Mouse (Mus musculus): ENCODE measurements at regions not wholly inside any gene's neighbourhood (a gene's known extent, or its start where the extent isn't known, plus 50 kb on each side); places are given as distances from the start of the nearest gene placed in this dataset.

- CTCF ChIA-PET, result no interaction called here
- POLR2A ChIA-PET, result no interaction called here
These were observed 408.0 kb downstream of the H2al1j start for GRCm38 (mm10) chrX:11735516-11736170.

- POLR2A ChIA-PET, result no interaction called here
- CTCF ChIA-PET, result no interaction called here
These were observed 408.9 kb downstream of the H2al1j start for GRCm38 (mm10) chrX:11736481-11736880.

- CTCF ChIA-PET, result no interaction called here
- POLR2A ChIA-PET, result no interaction called here
These were observed 411.9 kb downstream of the H2al1j start for GRCm38 (mm10) chrX:11739565-11739964.

GRCm38 (mm10) chrX:11745911-11746310, 414.2 kb downstream of the Bcor start:
- POLR2A ChIA-PET, result interaction anchor here in 1 of 4 experiments (0.8 kb wide), 1 partner anchor 104 kb away, joined by 4 read pairs; no protein-coding TSS in a partner anchor
- CTCF ChIA-PET, result interaction anchor here in 1 of 4 experiments (0.6 kb wide), 1 partner anchor 375 kb away, joined by 3 read pairs; no protein-coding TSS in a partner anchor

GRCm38 (mm10) chrX:11747386-11748121, 412.6 kb downstream of the Bcor start:
- ChIA-PET CTCF (no interaction called here), POLR2A (interaction anchor here in 2 of 4 experiments (0.6 to 0.9 kb wide), 2 partner anchors 29 to 60 kb away, joined by 3 to 5 read pairs; no protein-coding TSS in a partner anchor)

GRCm38 (mm10) chrX:11748278-11748677, 411.9 kb downstream of the Bcor start:
- POLR2A ChIA-PET, result no interaction called here
- CTCF ChIA-PET, result no interaction called here

GRCm38 (mm10) chrX:11752513-11752912, 407.6 kb downstream of the Bcor start:
- CTCF ChIA-PET, result interaction anchor here in 1 of 4 experiments (1.1 kb wide), 1 partner anchor 240 kb away, joined by 3 read pairs; no protein-coding TSS in a partner anchor
- POLR2A ChIA-PET, result interaction anchor here in 1 of 4 experiments (0.7 kb wide), 1 partner anchor 415 kb away, joined by 4 read pairs; no protein-coding TSS in a partner anchor

- CTCF ChIA-PET, result interaction anchor here in 1 of 4 experiments (0.6 kb wide), 1 partner anchor 330 kb away, joined by 4 read pairs; no protein-coding TSS in a partner anchor
These were observed 407.1 kb downstream of the Bcor start for GRCm38 (mm10) chrX:11752973-11753590.

GRCm38 (mm10) chrX:11755046-11755445, 405.1 kb downstream of the Bcor start:
- POLR2A ChIA-PET, result no interaction called here
- CTCF ChIA-PET, result no interaction called here

More at GRCm38 (mm10) chrX:11752973-11753590, 407.1 kb downstream of the Bcor start:
- POLR2A ChIA-PET, result interaction anchor here in 2 of 4 experiments (0.7 kb wide), 2 partner anchors 416 to 764 kb away, joined by 3 to 4 read pairs; no protein-coding TSS in a partner anchor

GRCm38 (mm10) chrX:11763351-11764082, 396.6 kb downstream of the Bcor start:
- CTCF ChIA-PET, result no interaction called here
- POLR2A ChIA-PET, result no interaction called here

GRCm38 (mm10) chrX:11776236-11776899, 383.8 kb downstream of the Bcor start:
- POLR2A ChIA-PET, result interaction anchor here in 1 of 4 experiments (1.2 kb wide), 1 partner anchor 29 kb away, joined by 3 read pairs; no protein-coding TSS in a partner anchor

GRCm38 (mm10) chrX:11795010-11795409, 365.1 kb downstream of the Bcor start:
- CTCF ChIA-PET, result no interaction called here
- POLR2A ChIA-PET, result interaction anchor here in 1 of 4 experiments (0.6 kb wide), 1 partner anchor 57 kb away, joined by 4 read pairs; no protein-coding TSS in a partner anchor

More at GRCm38 (mm10) chrX:11776236-11776899, 383.8 kb downstream of the Bcor start:
- CTCF ChIA-PET, result no interaction called here

- ChIA-PET CTCF (interaction anchor here in 2 of 4 experiments (0.6 to 0.8 kb wide), 3 partner anchors 8 to 134 kb away, joined by 5 to 11 read pairs (median 5); no protein-coding TSS in a partner anchor), POLR2A (interaction anchor here in 2 of 4 experiments (0.6 kb wide), 3 partner anchors 11 to 938 kb away, joined by 3 to 8 read pairs (median 3); no protein-coding TSS in a partner anchor)
These were observed 362.3 kb downstream of the Bcor start for GRCm38 (mm10) chrX:11797870-11798269.

GRCm38 (mm10) chrX:11798326-11798725, 361.8 kb downstream of the Bcor start:
- CTCF ChIA-PET, result no interaction called here
- POLR2A ChIA-PET, result interaction anchor here in 2 of 4 experiments (0.6 kb wide), 2 partner anchors 112 to 938 kb away, joined by 3 read pairs; no protein-coding TSS in a partner anchor

GRCm38 (mm10) chrX:11800400-11800941, 359.7 kb downstream of the Bcor start:
- ChIA-PET CTCF (no interaction called here), POLR2A (no interaction called here)

GRCm38 (mm10) chrX:11801208-11801607, 358.9 kb downstream of the Bcor start:
- POLR2A ChIA-PET, result interaction anchor here in 1 of 4 experiments (0.7 to 0.9 kb wide), 2 partner anchors 246 to 702 kb away, joined by 3 to 4 read pairs; no protein-coding TSS in a partner anchor

GRCm38 (mm10) chrX:11801621-11802020, 358.5 kb downstream of the Bcor start:
- POLR2A ChIA-PET, result interaction anchor here in 1 of 4 experiments (0.7 to 0.9 kb wide), 2 partner anchors 246 to 702 kb away, joined by 3 to 4 read pairs; no protein-coding TSS in a partner anchor
- CTCF ChIA-PET, result interaction anchor here in 2 of 4 experiments (0.6 to 0.8 kb wide), 4 partner anchors 9 to 1544 kb away, joined by 4 to 17 read pairs (median 8); no protein-coding TSS in a partner anchor

More at GRCm38 (mm10) chrX:11801208-11801607, 358.9 kb downstream of the Bcor start:
- CTCF ChIA-PET, result interaction anchor here in 2 of 4 experiments (0.6 to 0.8 kb wide), 4 partner anchors 8 to 1544 kb away, joined by 4 to 17 read pairs (median 8); no protein-coding TSS in a partner anchor

All from embryonic stem cell, embryonic (primary cell).